Mouse (Mus musculus) stomach, postnatal 0 days (tissue): ENCODE measurements around the gene Hspbap1. TPM values are rescaled to one million over a fixed set of nuclear protein-coding genes. Genes with fewer than 3 reads are reported as not detected.

Experiments
- ATAC-seq: fragments of 200-750 bp; cut with Nextera tagmentation; 2 replicates; pipeline ENCODE4 v1.8.0; 2017; ENCODE audit not compliant: low FRiP score, low TSS enrichment
- DNase-seq: peaks from one replicate; pipeline ENCODE4 v3.0.0-alpha.2; 2016; ENCODE audit warnings: low spot score
- H3K27ac ChIP-seq: fragments of 300-500 bp; sonication (generic); replicated peaks from 2 replicates; pipeline ENCODE4 v1.5.1; 2014; ENCODE audit warnings: mild to moderate bottlenecking, control low read depth
- H3K27me3 ChIP-seq: fragments of 300-500 bp; sonication (generic); 2 replicates; pipeline ENCODE4 v1.6.1; 2014; ENCODE audit warnings: low read length; ENCODE audit not compliant: control insufficient read depth, insufficient read depth
- H3K36me3 ChIP-seq: fragments of 300-500 bp; sonication (generic); 2 replicates; pipeline ENCODE4 v1.6.1; 2014; ENCODE audit warnings: low read length, mixed read lengths; ENCODE audit not compliant: control insufficient read depth, insufficient read depth
- H3K4me1 ChIP-seq: fragments of 300-500 bp; sonication (generic); replicated peaks from 2 replicates; pipeline ENCODE4 v1.6.1; 2014; ENCODE audit warnings: antibody characterized with exemption; ENCODE audit not compliant: control insufficient read depth, insufficient read depth
- H3K4me2 ChIP-seq: fragments of 300-500 bp; sonication (generic); replicated peaks from 2 replicates; pipeline ENCODE4 v1.6.1; 2014; ENCODE audit warnings: low read depth, mild to moderate bottlenecking, control low read depth, moderate library complexity
- H3K4me3 ChIP-seq: fragments of 300-500 bp; sonication (generic); 2 replicates; pipeline ENCODE4 v1.5.1; 2014; ENCODE audit warnings: low read depth, low read length, control low read depth
- H3K9ac ChIP-seq: fragments of 300-500 bp; sonication (generic); 2 replicates; pipeline ENCODE4 v1.6.1; 2014; ENCODE audit warnings: mild to moderate bottlenecking, low read length, control low read depth, mixed read lengths
- H3K9me3 ChIP-seq: fragments of 300-500 bp; sonication (generic); 2 replicates; pipeline ENCODE4 v1.6.1; 2016; ENCODE audit warnings: low read length; ENCODE audit not compliant: control insufficient read depth
- CTCF ChIP-seq: IDR thresholded peaks from 2 replicates; pipeline ENCODE4 v1.5.1; 2016; ENCODE audit warnings: antibody characterized with exemption, low read depth, mild to moderate bottlenecking, moderate library complexity
- EP300 ChIP-seq: optimal IDR thresholded peaks from 2 replicates; pipeline ENCODE3; 2016; ENCODE audit warnings: antibody characterized with exemption
- WGBS: fragments of 180-500 bp; shearing (Covaris S2); extraction: QIAGEN DNeasy Blood & Tissue Kit; methylation state at CpG from one replicate; pipeline ENCODE4 v1.1.7; 2014; 5-methylcytosine and 5-hydroxymethylcytosine counted together
- polyA plus RNA-seq: library from polyadenylated mRNA; unstranded; fragments of >200 nt; fragmentation: Nextera tagmentation; extraction: Ambion mirVana; gene quantifications from 2 replicates; pipeline ENCODE4 v1.2.1, GENCODE M21; 2015

Hspbap1 gene
- polyA plus RNA-seq, 1 experiment from 2014 or later, result 7.1 TPM

- no peak overlapping the region for H3K4me3 ChIP-seq
- no peak overlapping the region for H3K9ac ChIP-seq
- no peak for ATAC-seq
- WGBS, result 67% methylated on average over 4 of the region's 4 CpGs
- DNase-seq, result no peak
- TF ChIP-seq CTCF, result no peak
- no peak for TF ChIP-seq EP300
- H3K9me3 ChIP-seq, result no peaks in the 10 kb centered on the region
- H3K27ac ChIP-seq, result no peak overlapping the region
- H3K4me2 ChIP-seq, result no peak overlapping the region
- H3K36me3 ChIP-seq, result no peaks in the 10 kb centered on the region
- no peaks in the 10 kb centered on the region for H3K4me1 ChIP-seq
- H3K27me3 ChIP-seq, result no peaks in the 10 kb centered on the region
Measured at GRCm38 (mm10) chr16:35855846-35856245, 85.7 kb downstream of the Hspbap1 start.

GRCm38 (mm10) chr16:35856766-35857165 lies 86.6 kb downstream of the Hspbap1 start:
- Histone ChIP-seq H3K4me3 (no peak overlapping the region), H3K9me3 (no peaks in the 10 kb centered on the region), H3K36me3 (no peaks in the 10 kb centered on the region), H3K4me1 (no peaks in the 10 kb centered on the region), H3K9ac (no peak overlapping the region), H3K27me3 (no peaks in the 10 kb centered on the region), H3K27ac (no peak overlapping the region), H3K4me2 (no peak overlapping the region)
- TF ChIP-seq EP300 (no peak), CTCF (no peak)
- DNase-seq (no peak), ATAC-seq (no peak)
- WGBS, result 80% methylated on average over 18 of the region's 18 CpGs

DNA sequence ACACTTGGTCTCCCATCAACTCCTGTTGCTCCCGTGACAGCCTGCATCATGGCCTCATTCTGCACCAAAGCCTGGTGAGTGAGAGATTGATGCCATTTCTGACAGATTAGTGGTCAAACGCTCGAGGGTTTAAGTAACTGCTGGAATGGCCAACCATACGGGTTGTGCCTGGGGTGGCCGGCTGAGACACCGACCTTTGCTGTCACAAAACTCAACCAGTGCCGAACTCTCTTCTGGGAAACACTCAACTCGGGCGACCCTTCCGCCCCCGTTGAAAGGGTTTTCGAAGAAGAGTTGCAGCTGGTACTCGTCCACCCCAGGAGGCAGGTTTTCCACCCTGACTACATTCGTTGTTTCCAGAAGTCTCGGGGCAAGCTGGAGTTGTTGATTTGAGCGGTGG lies 90.1 kb downstream of the Hspbap1 start:
- TF ChIP-seq EP300 (no peak), CTCF (no peak)
- WGBS, result 61% methylated on average over 16 of the region's 16 CpGs
- DNase-seq (no peak), ATAC-seq (no peak)
- Histone ChIP-seq H3K27me3 (no peaks in the 10 kb centered on the region), H3K27ac (no peak overlapping the region), H3K4me1 (no peaks in the 10 kb centered on the region), H3K9ac (no peak overlapping the region), H3K4me3 (no peak overlapping the region), H3K36me3 (no peaks in the 10 kb centered on the region), H3K9me3 (no peaks in the 10 kb centered on the region), H3K4me2 (no peak overlapping the region)

- no peaks in the 10 kb centered on the region for H3K27me3 ChIP-seq
- TF ChIP-seq EP300 (no peak), CTCF (peak; percentile 61)
- no peaks in the 10 kb centered on the region for H3K36me3 ChIP-seq
- no peak for ATAC-seq
- H3K27ac ChIP-seq, result no peak overlapping the region
- DNase-seq, result no peak
- no peak overlapping the region for H3K9ac ChIP-seq
- no peaks in the 10 kb centered on the region for H3K9me3 ChIP-seq
- no peak overlapping the region for H3K4me3 ChIP-seq
- 96% methylated on average over 1 of the region's 1 CpGs for WGBS
- no peak overlapping the region for H3K4me2 ChIP-seq
- no peaks in the 10 kb centered on the region for H3K4me1 ChIP-seq
Measured at GRCm38 (mm10) chr16:35862057-35862456, 91.9 kb downstream of the Hspbap1 start.

GRCm38 (mm10) chr16:35867726-35868125 lies 97.6 kb downstream of the Hspbap1 start:
- Histone ChIP-seq H3K27ac (no peak overlapping the region), H3K4me2 (no peak overlapping the region), H3K4me1 (no peaks in the 10 kb centered on the region), H3K9me3 (no peaks in the 10 kb centered on the region), H3K9ac (no peak overlapping the region), H3K36me3 (no peaks in the 10 kb centered on the region), H3K27me3 (no peaks in the 10 kb centered on the region), H3K4me3 (no peak overlapping the region)
- TF ChIP-seq EP300 (no peak), CTCF (no peak)
- no peak for ATAC-seq
- 73% methylated on average over 11 of the region's 11 CpGs for WGBS
- no peak for DNase-seq

DNA sequence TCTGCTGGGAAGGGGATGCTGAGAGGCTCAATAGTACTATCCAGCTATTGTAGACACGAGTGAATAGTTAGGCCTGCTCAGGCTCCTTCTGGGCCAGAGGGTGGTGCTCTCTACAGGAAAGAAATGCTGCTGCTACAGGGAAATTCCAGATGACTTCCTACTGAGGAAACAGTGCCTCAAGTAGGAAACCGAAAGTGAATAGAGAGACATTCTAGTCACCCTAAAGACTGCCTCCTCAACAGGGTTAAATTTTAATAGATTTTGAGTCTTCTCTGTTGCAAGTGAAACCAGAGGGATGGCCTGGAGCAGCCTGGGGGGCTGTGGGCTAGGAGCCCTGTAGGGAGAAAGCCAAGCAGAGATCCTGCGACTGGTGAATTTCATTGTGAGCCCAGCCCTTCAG lies 99.0 kb downstream of the Hspbap1 start:
- TF ChIP-seq CTCF (peak; percentile 61), EP300 (no peak)
- H3K4me2 ChIP-seq, result peak overlapping the region; percentile 8; the same call in 1 of the 2 replicates
- ATAC-seq, result peak; percentile 61
- no peak overlapping the region for H3K9ac ChIP-seq
- WGBS, result 36% methylated on average over 3 of the region's 3 CpGs
- no peaks in the 10 kb centered on the region for H3K4me1 ChIP-seq
- no peak overlapping the region for H3K4me3 ChIP-seq
- no peaks in the 10 kb centered on the region for H3K36me3 ChIP-seq
- H3K27ac ChIP-seq, result no peak overlapping the region
- H3K27me3 ChIP-seq, result no peaks in the 10 kb centered on the region
- no peak for DNase-seq
- H3K9me3 ChIP-seq, result no peaks in the 10 kb centered on the region
